Mouse (Mus musculus) forebrain, embryonic 11.5 days (tissue): ENCODE measurements around the gene Vmn1r196. TPM values are rescaled to one million over a fixed set of nuclear protein-coding genes. Genes with fewer than 3 reads are reported as not detected.
"Not testable (repeated sequence)": the region's sequence is repeated elsewhere in the genome, so short reads cannot be mapped to it uniquely, and the experiment has no call there.

Source experiments
- ATAC-seq: fragments of 200-750 bp; cut with Nextera tagmentation; replicated peaks from 2 replicates; pipeline ENCODE4 v1.8.0; 2017; ENCODE audit warnings: moderate TSS enrichment; ENCODE audit not compliant: low FRiP score
- DNase-seq: peaks from one replicate; pipeline ENCODE4 v3.0.0-alpha.2; 2017; ENCODE audit warnings: low spot score
- H3K27ac ChIP-seq: fragments of 300-500 bp; sonication (generic); 2 replicates; pipeline ENCODE4 v1.5.1; 2014; ENCODE audit warnings: low read depth, low read length
- H3K27me3 ChIP-seq: fragments of 300-500 bp; sonication (generic); 2 replicates; pipeline ENCODE4 v1.6.1; 2014; ENCODE audit warnings: mild to moderate bottlenecking, low read length, mixed read lengths; ENCODE audit not compliant: control insufficient read depth, insufficient read depth
- H3K36me3 ChIP-seq: fragments of 300-500 bp; sonication (generic); 2 replicates; pipeline ENCODE4 v1.6.1; 2014; ENCODE audit warnings: mild to moderate bottlenecking, low read length, moderate library complexity, mixed read lengths; ENCODE audit not compliant: control insufficient read depth, insufficient read depth
- H3K4me1 ChIP-seq: fragments of 300-500 bp; sonication (generic); replicated peaks from 2 replicates; pipeline ENCODE4 v1.6.1; 2014; ENCODE audit warnings: low read length, mixed read lengths; ENCODE audit not compliant: control insufficient read depth, insufficient read depth
- H3K4me2 ChIP-seq: fragments of 300-500 bp; sonication (generic); 2 replicates; pipeline ENCODE4 v1.6.1; 2014; ENCODE audit warnings: low read depth, mild to moderate bottlenecking, low read length, moderate library complexity, mixed read lengths; ENCODE audit not compliant: severe bottlenecking
- H3K4me3 ChIP-seq: fragments of 300-500 bp; sonication (generic); 2 replicates; pipeline ENCODE4 v1.5.1; 2014; ENCODE audit warnings: low read depth, low read length
- H3K9ac ChIP-seq: fragments of 300-500 bp; sonication (generic); 2 replicates; pipeline ENCODE4 v1.6.1; 2014; ENCODE audit warnings: low read length
- H3K9me3 ChIP-seq: fragments of 300-500 bp; sonication (generic); 2 replicates; pipeline ENCODE4 v1.6.1; 2016; ENCODE audit warnings: low read length, mixed read lengths; ENCODE audit not compliant: control insufficient read depth
- WGBS: fragments of 180-500 bp; shearing (Covaris S2); extraction: QIAGEN DNeasy Blood & Tissue Kit; methylation state at CpG from one replicate; pipeline ENCODE4 v1.1.7; 2014; 5-methylcytosine and 5-hydroxymethylcytosine counted together
- polyA plus RNA-seq: library from polyadenylated mRNA; unstranded; fragments of >200 nt; fragmentation: Nextera tagmentation; extraction: Ambion mirVana; gene quantifications from 2 replicates; pipeline ENCODE4 v1.2.1, GENCODE M21; 2014

The Vmn1r196 gene
- polyA plus RNA-seq = not detected in 2 replicates

GRCm38 (mm10) chr13:22289620-22290019 lies at the start of gene Vmn1r196:
Gene Vmn1r196, plus strand, starts transcription at chr13:22289920.
- ATAC-seq = no peak
- 81% methylated on average over 2 of the region's 2 CpGs for WGBS
- no peak within 1 kb of the TSS for H3K4me3 ChIP-seq
- H3K9me3 ChIP-seq = no peaks in the 10 kb centered on the region
- H3K27ac ChIP-seq = no peak within 1 kb of the TSS
- no peaks in the 10 kb centered on the region for H3K36me3 ChIP-seq
- no peak within 1 kb of the TSS for H3K4me2 ChIP-seq
- no peak within 1 kb of the TSS for H3K9ac ChIP-seq
- DNase-seq = no peak
- H3K27me3 ChIP-seq = no peaks in the 10 kb centered on the region
- no peaks in the 10 kb centered on the region for H3K4me1 ChIP-seq

GRCm38 (mm10) chr13:22243915-22244314 lies 45.8 kb upstream of the Vmn1r196 start, which contains the start of gene Vmn1r194:
Gene Vmn1r194, plus strand, starts transcription at chr13:22244215.
- no peak for ATAC-seq
- H3K36me3 ChIP-seq = no peaks in the 10 kb centered on the region
- DNase-seq = no peak
- WGBS = 65% methylated on average over 1 of the region's 1 CpGs
- no peaks in the 10 kb centered on the region for H3K4me1 ChIP-seq
- no peaks in the 10 kb centered on the region for H3K27me3 ChIP-seq
- no peaks in the 10 kb centered on the region for H3K9me3 ChIP-seq
- H3K27ac ChIP-seq = no peak within 1 kb of the TSS
- no peak within 1 kb of the TSS for H3K4me3 ChIP-seq
- no peak within 1 kb of the TSS for H3K9ac ChIP-seq
- H3K4me2 ChIP-seq = no peak within 1 kb of the TSS

GRCm38 (mm10) chr13:22270222-22270621 lies 19.5 kb upstream of the Vmn1r196 start, which contains the start of gene Vmn1r195:
Gene Vmn1r195, plus strand, starts transcription at chr13:22270522.
- not testable (repeated sequence) for H3K36me3 ChIP-seq, H3K9ac ChIP-seq, H3K4me2 ChIP-seq, H3K4me1 ChIP-seq, H3K4me3 ChIP-seq, H3K9me3 ChIP-seq, ATAC-seq, H3K27me3 ChIP-seq, DNase-seq, H3K27ac ChIP-seq
- 97% methylated on average over 1 of the region's 1 CpGs for WGBS

DNA sequence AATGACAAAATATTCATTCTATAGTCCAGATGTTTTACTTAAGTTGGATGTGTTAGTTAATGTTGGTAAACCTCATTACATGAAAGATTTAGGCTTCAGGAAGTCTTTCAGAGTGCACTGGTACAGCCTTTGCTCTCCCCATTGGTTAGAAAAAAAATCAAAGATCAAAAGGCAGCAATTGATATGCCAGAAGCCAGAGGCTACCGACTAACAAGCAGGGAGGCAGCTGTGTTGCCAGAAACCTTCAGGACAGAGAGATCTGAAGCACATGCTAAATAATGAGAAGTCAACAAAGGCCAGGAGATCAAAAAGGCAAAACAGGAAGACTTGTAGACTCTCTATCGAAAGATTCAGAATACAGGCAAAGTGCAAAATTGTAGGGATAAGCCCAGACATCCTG lies 18.0 kb upstream of the Vmn1r196 start:
- Histone ChIP-seq H3K4me2 (no peak overlapping the region), H3K4me3 (no peak overlapping the region), H3K36me3 (no peaks in the 10 kb centered on the region), H3K9ac (no peak overlapping the region), H3K9me3 (no peaks in the 10 kb centered on the region), H3K27me3 (no peaks in the 10 kb centered on the region), H3K4me1 (no peaks in the 10 kb centered on the region), H3K27ac (no peak overlapping the region)
- 51% methylated on average over 2 of the region's 2 CpGs for WGBS
- ATAC-seq = no peak
- DNase-seq = no peak

GRCm38 (mm10) chr13:22284578-22284977 lies 5.1 kb upstream of the Vmn1r196 start:
- no peak overlapping the region for H3K9ac ChIP-seq
- ATAC-seq (no peak), DNase-seq (no peak)
- no peaks in the 10 kb centered on the region for H3K4me1 ChIP-seq
- 81% methylated on average over 2 of the region's 2 CpGs for WGBS
- no peaks in the 10 kb centered on the region for H3K27me3 ChIP-seq
- H3K4me2 ChIP-seq = no peak overlapping the region
- H3K36me3 ChIP-seq = no peaks in the 10 kb centered on the region
- H3K4me3 ChIP-seq = no peak overlapping the region
- H3K9me3 ChIP-seq = no peaks in the 10 kb centered on the region
- no peak overlapping the region for H3K27ac ChIP-seq

DNA sequence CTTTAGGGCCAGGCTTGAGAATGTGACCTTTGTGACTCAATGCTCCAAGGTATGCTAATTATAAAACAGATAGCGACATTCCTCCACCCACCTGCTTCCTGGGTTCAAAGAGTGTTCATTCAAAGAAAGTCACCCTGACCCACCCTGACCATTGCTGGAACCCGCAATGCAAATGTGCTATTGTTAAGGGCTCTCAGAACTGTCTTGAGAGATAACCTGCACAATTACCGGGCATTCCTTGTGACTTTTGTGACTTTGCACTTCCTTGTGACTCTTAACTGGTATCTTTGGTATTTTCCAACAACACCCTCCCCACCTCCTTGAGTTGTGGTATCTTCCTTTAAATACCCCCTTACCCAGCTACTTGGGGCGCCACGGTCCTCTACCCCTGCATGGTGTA lies 18.4 kb downstream of the Vmn1r196 start:
- DNase-seq, H3K9ac ChIP-seq, ATAC-seq, H3K9me3 ChIP-seq, H3K4me3 ChIP-seq, H3K27me3 ChIP-seq, H3K27ac ChIP-seq, H3K36me3 ChIP-seq, H3K4me1 ChIP-seq, H3K4me2 ChIP-seq: not testable (repeated sequence)
- 89% methylated on average over 5 of the region's 5 CpGs for WGBS

- H3K36me3 ChIP-seq = no peaks in the 10 kb centered on the region
- ATAC-seq = no peak
- no peaks in the 10 kb centered on the region for H3K9me3 ChIP-seq
- H3K27ac ChIP-seq = no peak overlapping the region
- H3K4me3 ChIP-seq = no peak overlapping the region
- H3K4me1 ChIP-seq = no peaks in the 10 kb centered on the region
- H3K4me2 ChIP-seq = no peak overlapping the region
- no peak for DNase-seq
- no peaks in the 10 kb centered on the region for H3K27me3 ChIP-seq
- 80% methylated on average over 2 of the region's 2 CpGs for WGBS
- H3K9ac ChIP-seq = no peak overlapping the region
These were observed 25.6 kb downstream of the Vmn1r196 start for GRCm38 (mm10) chr13:22315361-22315760.

DNA sequence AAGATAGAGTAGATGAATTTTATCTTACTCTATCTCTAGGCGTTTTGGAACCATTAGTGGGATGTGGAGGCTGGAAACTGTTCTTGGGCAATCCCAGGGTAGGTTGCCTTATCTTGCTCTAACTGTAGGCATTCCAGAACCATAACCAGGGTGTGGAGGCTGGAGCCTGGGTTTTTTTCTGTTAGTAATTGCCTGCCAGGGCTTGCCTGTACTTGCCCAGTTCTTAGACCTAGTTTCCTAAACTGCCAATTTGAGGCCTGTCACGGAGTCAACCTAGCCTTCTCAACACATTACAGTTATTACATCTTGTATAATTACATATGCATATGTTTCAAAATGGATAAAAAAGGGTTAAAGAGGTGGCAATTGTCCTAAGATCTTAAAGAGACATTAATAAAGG lies 27.6 kb downstream of the Vmn1r196 start:
- no peaks in the 10 kb centered on the region for H3K4me1 ChIP-seq
- no peak overlapping the region for H3K4me2 ChIP-seq
- no peaks in the 10 kb centered on the region for H3K27me3 ChIP-seq
- H3K27ac ChIP-seq = no peak overlapping the region
- WGBS = 85% methylated on average over 2 of the region's 2 CpGs
- no peak for ATAC-seq
- DNase-seq = no peak
- no peak overlapping the region for H3K9ac ChIP-seq
- no peaks in the 10 kb centered on the region for H3K36me3 ChIP-seq
- no peaks in the 10 kb centered on the region for H3K9me3 ChIP-seq
- H3K4me3 ChIP-seq = no peak overlapping the region

DNA sequence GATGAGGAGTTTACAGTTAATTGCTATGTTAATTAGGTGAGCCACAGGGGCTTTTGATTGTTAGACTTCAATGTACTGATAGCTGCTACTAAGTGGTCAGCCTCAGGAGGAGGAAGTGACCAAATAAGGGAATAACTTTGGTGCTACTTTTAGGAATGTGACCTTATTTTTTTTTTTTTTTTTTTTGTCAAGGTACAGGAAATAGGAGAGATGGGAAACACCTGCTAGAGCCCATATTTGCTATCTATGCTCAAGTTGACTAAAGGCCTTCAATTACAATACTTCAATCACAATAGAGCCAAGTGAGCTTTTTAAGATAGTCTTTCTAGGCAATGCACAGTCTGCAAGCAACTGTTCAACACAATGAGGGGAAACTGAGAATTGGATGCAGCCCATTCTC lies 30.4 kb downstream of the Vmn1r196 start:
- no peak overlapping the region for H3K4me3 ChIP-seq
- no peak overlapping the region for H3K9ac ChIP-seq
- no peaks in the 10 kb centered on the region for H3K4me1 ChIP-seq
- no peak overlapping the region for H3K4me2 ChIP-seq
- ATAC-seq (no peak), DNase-seq (no peak)
- no peak overlapping the region for H3K27ac ChIP-seq
- no peaks in the 10 kb centered on the region for H3K9me3 ChIP-seq
- no peaks in the 10 kb centered on the region for H3K36me3 ChIP-seq
- no peaks in the 10 kb centered on the region for H3K27me3 ChIP-seq
